Mouse (Mus musculus) intestine, embryonic 15.5 days (tissue): ENCODE measurements at regions not wholly inside any gene's neighbourhood (a gene's known extent, or its start where the extent isn't known, plus 50 kb on each side); places are given as distances from the start of the nearest gene placed in this dataset.
A peak's percentile ranks its signal among the peaks of the same experiment; 100 is the strongest.

Experiments
- ATAC-seq: fragments of 200-750 bp; cut with Nextera tagmentation; 2 replicates; pipeline ENCODE4 v1.8.0; 2017; ENCODE audit warnings: moderate TSS enrichment, moderate library complexity
- H3K27ac ChIP-seq: fragments of 300-500 bp; sonication (generic); 2 replicates; pipeline ENCODE4 v1.5.1; 2015; ENCODE audit warnings: mild to moderate bottlenecking, inconsistent platforms
- H3K27me3 ChIP-seq: fragments of 300-500 bp; sonication (generic); replicated peaks from 2 replicates; pipeline ENCODE4 v1.6.1; 2015; ENCODE audit warnings: inconsistent platforms
- H3K36me3 ChIP-seq: fragments of 300-500 bp; sonication (generic); 2 replicates; pipeline ENCODE4 v1.6.1; 2015; ENCODE audit warnings: inconsistent platforms
- H3K4me1 ChIP-seq: fragments of 300-500 bp; sonication (generic); replicated peaks from 2 replicates; pipeline ENCODE4 v1.6.1; 2015; ENCODE audit warnings: inconsistent platforms
- H3K4me2 ChIP-seq: fragments of 300-500 bp; sonication (generic); replicated peaks from 2 replicates; pipeline ENCODE4 v1.6.1; 2015; ENCODE audit warnings: mild to moderate bottlenecking, inconsistent platforms
- H3K4me3 ChIP-seq: fragments of 300-500 bp; sonication (generic); replicated peaks from 2 replicates; pipeline ENCODE4 v1.5.1; 2015; ENCODE audit warnings: inconsistent platforms
- H3K9ac ChIP-seq: fragments of 300-500 bp; sonication (generic); 2 replicates; pipeline ENCODE4 v1.6.1; 2015; ENCODE audit warnings: inconsistent platforms
- H3K9me3 ChIP-seq: fragments of 300-500 bp; sonication (generic); 2 replicates; pipeline ENCODE4 v1.6.1; 2016; ENCODE audit warnings: inconsistent platforms
- WGBS: fragments of 180-500 bp; shearing (Covaris S2); methylation state at CpG from one replicate; pipeline ENCODE4 v1.1.7; 2015; 5-methylcytosine and 5-hydroxymethylcytosine counted together

DNA sequence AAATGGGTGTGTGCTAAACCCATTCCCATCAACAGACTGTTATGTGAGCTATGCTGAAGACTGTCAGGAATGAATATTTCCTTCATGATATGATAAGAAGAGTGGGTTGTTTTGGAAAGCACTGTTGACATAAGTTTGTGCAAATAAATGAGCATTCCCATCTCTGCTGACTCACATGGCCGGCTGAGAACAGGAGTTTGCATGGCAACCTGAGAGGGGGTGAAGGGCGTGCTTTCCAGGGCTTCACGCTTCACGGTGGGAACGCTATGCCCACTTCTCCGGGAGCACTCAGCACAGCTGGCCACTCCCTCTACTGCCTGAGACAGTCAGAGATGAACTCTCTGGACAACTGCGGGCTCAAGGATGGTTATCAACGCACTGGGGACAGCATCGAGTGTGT is 348.9 kb upstream of the Slc24a5 start:
- Histone ChIP-seq H3K9ac (no peak overlapping the region), H3K27ac (no peak overlapping the region), H3K4me2 (no peak overlapping the region), H3K9me3 (no peaks in the 10 kb centered on the region), H3K4me3 (no peak overlapping the region), H3K36me3 (no peaks in the 10 kb centered on the region), H3K27me3 (no peaks in the 10 kb centered on the region), H3K4me1 (0 out of 2 replicates have a peak, but pooled peaks cover 4% of the 10 kb centered on the region)
- ATAC-seq: no peak
- 62% methylated on average over 9 of the region's 9 CpGs for WGBS

DNA sequence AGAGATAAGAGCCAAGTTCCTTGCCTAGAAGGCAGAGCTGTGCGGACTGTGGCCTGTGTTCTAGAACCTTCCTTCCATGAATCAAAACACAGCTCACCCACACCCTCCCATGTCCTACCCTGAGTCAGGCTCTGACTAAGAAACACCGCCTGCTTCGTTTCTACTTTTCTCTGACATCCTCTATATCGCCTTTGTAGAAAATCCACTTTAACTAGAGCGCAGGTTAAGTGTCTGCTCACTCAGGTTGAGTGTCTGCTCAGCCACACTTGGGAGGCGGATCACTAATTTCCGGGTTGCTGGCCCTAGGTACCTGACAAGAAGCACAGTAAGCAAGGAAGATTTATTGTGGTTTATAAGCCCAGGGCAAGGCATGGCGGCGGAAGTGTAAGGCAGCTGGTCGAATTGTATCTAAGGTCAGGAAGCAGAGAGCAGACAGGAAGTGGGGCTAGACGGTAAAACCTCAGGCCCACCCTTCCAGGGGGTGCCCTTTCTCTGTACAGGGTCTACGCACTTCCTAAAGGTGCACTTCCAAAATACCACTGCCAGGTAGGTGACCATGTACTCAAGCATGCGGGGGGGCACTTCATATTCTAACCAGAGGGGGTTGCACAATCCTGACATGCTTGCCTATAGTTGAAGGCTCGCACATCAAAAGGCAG is 348.0 kb upstream of the Slc24a5 start:
- peak; percentile 63 for ATAC-seq
- Histone ChIP-seq H3K9me3 (no peaks in the 10 kb centered on the region), H3K27ac (no peak overlapping the region), H3K27me3 (no peaks in the 10 kb centered on the region), H3K36me3 (no peaks in the 10 kb centered on the region), H3K4me3 (no peak overlapping the region), H3K4me1 (0 out of 2 replicates have a peak, but pooled peaks cover 4% of the 10 kb centered on the region), H3K4me2 (no peak overlapping the region), H3K9ac (no peak overlapping the region)
- WGBS: 45% methylated on average over 14 of the region's 14 CpGs

DNA sequence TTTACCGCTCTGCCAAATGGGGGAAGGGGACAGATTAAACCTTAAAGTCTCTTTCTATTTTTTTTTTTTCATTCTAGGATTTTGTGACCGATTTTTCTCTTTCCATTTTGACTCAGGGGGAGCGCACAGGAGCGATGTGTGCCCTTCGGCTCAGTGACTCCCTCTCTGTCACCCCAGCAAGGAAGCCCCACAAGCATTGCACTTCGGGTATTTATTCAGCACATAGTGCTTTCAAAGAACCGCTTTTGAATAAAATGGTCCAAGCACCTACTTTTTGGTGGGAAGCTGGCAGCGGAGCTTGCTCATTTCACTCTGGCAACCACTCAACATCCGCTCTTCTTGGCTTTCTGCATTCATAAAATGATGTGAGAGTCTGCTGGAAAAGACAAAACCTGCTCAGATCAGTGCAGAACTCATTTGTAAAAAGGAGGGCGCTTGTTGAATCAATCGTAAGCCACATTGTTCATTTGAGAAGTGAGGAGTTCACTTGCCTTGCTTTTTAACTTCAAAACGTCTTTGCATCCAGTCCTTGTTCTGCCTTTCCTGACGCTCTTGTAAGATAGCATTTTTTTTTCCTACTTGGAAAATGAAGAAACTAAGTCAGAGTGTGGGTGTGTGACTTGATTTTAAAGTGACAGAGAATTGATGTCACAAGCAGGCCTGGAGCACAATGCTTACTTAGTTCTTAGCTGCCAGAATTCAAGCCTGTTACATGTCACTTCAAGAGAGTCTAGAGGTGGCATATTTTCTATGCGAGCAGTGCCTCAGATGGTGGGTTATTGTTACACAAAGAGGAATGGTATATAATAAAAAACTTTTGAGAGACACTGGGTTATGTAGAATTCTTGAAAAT is 347.1 kb upstream of the Slc24a5 start:
- H3K27me3 ChIP-seq: no peaks in the 10 kb centered on the region
- 72% methylated on average over 14 of the region's 14 CpGs for WGBS
- ATAC-seq: no peak

DNA sequence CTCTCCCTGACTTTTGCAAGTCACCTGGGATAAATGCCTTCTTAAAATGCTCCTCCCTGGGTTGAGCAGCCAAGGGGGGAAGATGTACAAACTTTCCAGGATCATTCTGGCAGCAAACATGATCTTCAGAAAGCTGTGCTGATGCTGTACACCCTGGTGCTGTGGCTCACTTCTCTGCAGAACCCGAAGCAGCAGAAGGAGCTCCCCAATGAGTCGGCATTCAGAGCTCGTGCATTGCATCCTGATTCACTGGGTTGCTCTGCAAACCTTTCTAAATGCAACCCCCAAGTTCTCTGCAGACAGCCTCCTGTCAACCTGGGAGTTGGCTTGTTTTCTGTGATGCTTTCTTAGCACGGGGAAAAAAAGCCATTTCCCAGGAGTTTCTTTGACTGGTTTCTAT is 343.8 kb upstream of the Slc24a5 start:
- H3K27me3 ChIP-seq: no peaks in the 10 kb centered on the region
- H3K36me3 ChIP-seq: no peaks in the 10 kb centered on the region
- H3K9ac ChIP-seq: no peak overlapping the region
- no peak overlapping the region for H3K4me2 ChIP-seq
- WGBS: 52% methylated on average over 4 of the region's 4 CpGs
- H3K27ac ChIP-seq: no peak overlapping the region
- no peak overlapping the region for H3K4me3 ChIP-seq
- H3K9me3 ChIP-seq: no peaks in the 10 kb centered on the region
- no peak for ATAC-seq
- 0 out of 2 replicates have a peak, but pooled peaks cover 2% of the 10 kb centered on the region for H3K4me1 ChIP-seq

More for the DNA sequence above, 347.1 kb upstream of the Slc24a5 start:
- Histone ChIP-seq H3K4me1 (0 out of 2 replicates have a peak, but pooled peaks cover 4% of the 10 kb centered on the region), H3K27ac (no peak overlapping the region), H3K9me3 (no peaks in the 10 kb centered on the region), H3K36me3 (no peaks in the 10 kb centered on the region), H3K9ac (no peak overlapping the region), H3K4me3 (no peak overlapping the region), H3K4me2 (no peak overlapping the region)

DNA sequence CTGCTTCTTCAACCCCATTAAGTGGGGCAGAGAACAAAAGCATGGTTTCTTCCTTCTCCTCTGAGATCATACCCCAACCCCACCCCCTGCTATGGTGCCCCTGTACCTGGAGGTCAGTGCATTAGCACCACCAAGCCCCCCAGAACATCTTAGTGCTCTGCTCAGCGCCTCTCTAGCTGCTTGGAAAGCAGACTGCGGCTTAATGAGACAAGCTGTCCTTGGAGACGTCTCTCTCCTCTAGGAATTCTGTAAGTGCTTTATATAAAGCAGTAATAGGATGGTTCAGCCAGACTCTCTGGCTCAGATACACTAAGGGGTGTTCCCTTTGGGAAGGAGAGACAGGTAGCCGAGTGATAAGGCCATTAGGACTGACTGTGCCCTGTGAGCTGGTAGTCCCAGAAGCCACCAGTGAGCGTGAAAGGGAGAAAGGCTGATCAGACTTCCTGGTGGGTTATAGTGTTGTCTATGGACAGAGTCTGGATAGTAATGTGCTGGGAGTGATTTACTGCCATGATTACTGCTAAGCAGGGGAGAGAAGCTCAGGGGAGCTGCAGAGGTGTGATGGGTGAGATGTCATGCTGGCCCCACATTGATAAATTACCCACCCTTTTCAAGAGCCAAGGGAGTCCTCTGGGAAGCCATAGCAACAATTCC is 343.0 kb upstream of the Slc24a5 start:
- 46% methylated on average over 5 of the region's 5 CpGs for WGBS
- ATAC-seq: no peak
- Histone ChIP-seq H3K9ac (no peak overlapping the region), H3K4me2 (no peak overlapping the region), H3K27ac (no peak overlapping the region), H3K36me3 (no peaks in the 10 kb centered on the region), H3K4me3 (no peak overlapping the region), H3K4me1 (no peaks in the 10 kb centered on the region), H3K27me3 (no peaks in the 10 kb centered on the region), H3K9me3 (no peaks in the 10 kb centered on the region)

DNA sequence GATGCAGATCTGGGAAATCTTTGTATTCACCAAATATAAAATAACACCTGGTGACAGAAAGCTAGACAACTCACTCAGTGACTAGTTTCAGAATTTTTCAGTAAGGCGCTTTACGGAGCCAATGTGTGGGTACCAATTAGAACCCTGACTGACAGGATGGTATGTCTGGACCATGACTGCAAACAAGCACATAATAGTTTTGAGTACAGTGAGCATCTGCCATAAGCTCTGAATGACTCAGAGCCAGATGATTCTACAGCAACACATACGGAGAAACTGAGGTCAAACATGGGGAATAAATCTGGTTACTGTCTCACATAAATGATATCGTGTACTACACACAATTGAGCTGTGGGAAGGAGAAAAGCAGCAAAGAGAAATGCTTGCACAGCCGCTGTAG is 339.9 kb upstream of the Slc24a5 start:
- no peaks in the 10 kb centered on the region for H3K9me3 ChIP-seq
- 81% methylated on average over 5 of the region's 5 CpGs for WGBS
- ATAC-seq: no peak
- no peak overlapping the region for H3K27ac ChIP-seq
- H3K36me3 ChIP-seq: no peaks in the 10 kb centered on the region
- H3K4me1 ChIP-seq: no peaks in the 10 kb centered on the region
- H3K27me3 ChIP-seq: no peaks in the 10 kb centered on the region
- H3K9ac ChIP-seq: no peak overlapping the region
- H3K4me2 ChIP-seq: no peak overlapping the region
- no peak overlapping the region for H3K4me3 ChIP-seq

DNA sequence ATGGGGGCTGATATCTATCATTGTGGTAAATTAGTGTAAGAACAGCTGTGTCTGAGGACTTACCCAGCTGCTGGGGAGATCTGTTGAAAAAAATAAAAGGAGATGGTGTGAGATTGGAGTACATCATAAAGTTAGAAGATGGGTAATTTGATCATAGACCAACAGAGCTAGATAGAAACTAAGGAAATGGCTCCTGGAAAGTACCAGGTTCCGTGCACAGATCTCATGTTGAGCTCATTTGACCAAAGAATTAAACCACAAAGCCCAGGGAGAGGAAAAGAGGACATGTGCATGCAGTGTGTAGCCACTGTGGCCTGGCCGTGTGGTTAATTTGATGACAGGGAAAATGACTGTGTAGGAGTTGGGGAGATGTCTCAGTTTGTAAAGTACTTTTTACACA is 335.3 kb upstream of the Slc24a5 start:
- H3K9ac ChIP-seq: no peak overlapping the region
- no peak for ATAC-seq
- no peaks in the 10 kb centered on the region for H3K36me3 ChIP-seq
- no peak overlapping the region for H3K27ac ChIP-seq
- no peak overlapping the region for H3K4me3 ChIP-seq
- H3K4me1 ChIP-seq: no peaks in the 10 kb centered on the region
- no peaks in the 10 kb centered on the region for H3K9me3 ChIP-seq
- H3K4me2 ChIP-seq: no peak overlapping the region
- 85% methylated on average over 2 of the region's 2 CpGs for WGBS
- no peaks in the 10 kb centered on the region for H3K27me3 ChIP-seq

DNA sequence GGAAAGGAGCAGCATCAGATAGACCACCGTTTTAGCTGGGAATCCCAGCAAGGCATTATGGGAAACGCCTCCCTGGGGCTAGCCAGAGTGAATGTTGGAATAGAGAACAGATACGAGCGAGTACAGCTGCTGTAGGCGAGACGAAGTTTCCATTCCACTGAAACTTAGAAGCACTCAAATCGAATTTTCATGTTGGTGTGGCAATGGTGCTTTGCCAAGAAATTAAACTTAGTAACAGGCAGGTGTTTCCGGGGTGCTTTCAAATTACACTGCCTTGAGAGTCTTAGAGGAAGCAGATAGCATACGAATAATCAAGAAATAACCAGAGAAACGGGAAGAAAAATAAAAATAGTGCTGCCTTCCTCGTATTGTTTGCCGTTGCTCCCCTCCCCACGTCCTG is 327.1 kb upstream of the Slc24a5 start:
- Histone ChIP-seq H3K36me3 (no peaks in the 10 kb centered on the region), H3K4me2 (no peak overlapping the region), H3K9ac (no peak overlapping the region), H3K27me3 (no peaks in the 10 kb centered on the region), H3K27ac (no peak overlapping the region), H3K4me3 (no peak overlapping the region), H3K4me1 (no peaks in the 10 kb centered on the region), H3K9me3 (no peaks in the 10 kb centered on the region)
- no peak for ATAC-seq
- 66% methylated on average over 13 of the region's 13 CpGs for WGBS

DNA sequence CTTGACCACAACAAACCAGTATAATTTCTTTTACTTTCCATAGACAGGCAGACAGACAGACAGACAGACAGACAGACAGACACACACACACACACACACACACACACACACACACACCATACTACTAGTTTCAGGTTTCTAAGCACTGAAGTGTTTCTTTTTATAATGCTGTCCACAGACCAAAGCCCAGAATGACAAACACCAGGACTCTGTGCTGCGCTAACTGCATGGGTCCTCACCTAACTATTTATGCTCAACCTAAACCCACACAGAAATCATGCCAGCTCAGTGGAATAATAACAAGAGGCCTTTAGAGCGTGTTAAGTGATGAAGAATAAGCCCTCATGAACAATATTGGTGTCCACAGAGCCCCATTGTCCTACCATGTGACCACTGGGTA is 325.0 kb upstream of the Slc24a5 start:
- H3K4me3 ChIP-seq: no peak overlapping the region
- H3K9ac ChIP-seq: no peak overlapping the region
- H3K27ac ChIP-seq: no peak overlapping the region
- H3K4me1 ChIP-seq: no peaks in the 10 kb centered on the region
- H3K9me3 ChIP-seq: no peaks in the 10 kb centered on the region
- no peak for ATAC-seq
- WGBS: 72% methylated on average over 2 of the region's 2 CpGs
- H3K4me2 ChIP-seq: no peak overlapping the region
- no peaks in the 10 kb centered on the region for H3K36me3 ChIP-seq
- no peaks in the 10 kb centered on the region for H3K27me3 ChIP-seq

DNA sequence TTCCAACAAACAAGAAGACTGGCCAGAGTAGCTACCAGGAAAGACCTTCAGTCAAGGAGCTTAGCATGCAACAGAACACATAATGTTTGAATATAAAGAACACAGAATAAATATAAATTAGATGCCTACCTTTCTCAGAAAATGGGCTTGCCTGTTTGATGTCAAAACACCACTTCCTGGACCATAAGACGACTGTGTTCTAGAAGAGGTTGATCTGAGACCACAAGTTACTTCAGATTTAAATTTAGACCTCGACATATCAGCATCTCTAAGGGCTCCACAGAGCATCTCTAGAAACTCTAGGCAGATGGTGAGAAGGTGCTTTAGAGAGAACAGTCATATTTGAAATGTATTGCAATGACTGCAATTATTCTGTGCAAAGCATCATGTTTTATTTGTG is 322.9 kb upstream of the Slc24a5 start:
- 80% methylated on average over 2 of the region's 2 CpGs for WGBS

DNA sequence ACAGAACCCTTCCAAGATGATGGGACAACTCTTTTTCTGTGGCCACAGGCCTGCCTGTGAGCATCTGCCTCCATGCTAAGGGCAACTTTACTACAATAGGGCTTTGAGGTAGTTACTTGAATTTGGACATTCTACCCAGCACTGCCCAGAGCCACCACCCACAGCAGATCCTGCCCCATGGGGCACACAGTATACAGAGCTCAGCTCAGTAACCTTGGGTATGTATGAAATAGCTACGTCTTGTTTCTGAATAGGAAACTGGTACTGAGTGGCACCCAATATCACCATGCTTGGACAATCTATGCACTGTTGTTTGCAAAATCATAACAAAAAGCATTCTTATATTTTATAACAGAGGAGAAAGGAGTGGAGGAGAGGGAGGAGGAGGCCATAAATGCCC is 320.8 kb upstream of the Slc24a5 start:
- ATAC-seq: no peak
- no peaks in the 10 kb centered on the region for H3K4me1 ChIP-seq
- no peak overlapping the region for H3K4me3 ChIP-seq
- 88% methylated on average over 1 of the region's 1 CpGs for WGBS
- no peaks in the 10 kb centered on the region for H3K36me3 ChIP-seq
- no peaks in the 10 kb centered on the region for H3K9me3 ChIP-seq
- no peak overlapping the region for H3K27ac ChIP-seq
- H3K27me3 ChIP-seq: no peaks in the 10 kb centered on the region
- no peak overlapping the region for H3K9ac ChIP-seq
- no peak overlapping the region for H3K4me2 ChIP-seq

More for the DNA sequence above, 322.9 kb upstream of the Slc24a5 start:
- Histone ChIP-seq H3K36me3 (no peaks in the 10 kb centered on the region), H3K9me3 (no peaks in the 10 kb centered on the region), H3K27ac (no peak overlapping the region), H3K4me1 (no peaks in the 10 kb centered on the region), H3K4me2 (no peak overlapping the region), H3K4me3 (no peak overlapping the region), H3K27me3 (no peaks in the 10 kb centered on the region), H3K9ac (no peak overlapping the region)
- ATAC-seq: no peak

DNA sequence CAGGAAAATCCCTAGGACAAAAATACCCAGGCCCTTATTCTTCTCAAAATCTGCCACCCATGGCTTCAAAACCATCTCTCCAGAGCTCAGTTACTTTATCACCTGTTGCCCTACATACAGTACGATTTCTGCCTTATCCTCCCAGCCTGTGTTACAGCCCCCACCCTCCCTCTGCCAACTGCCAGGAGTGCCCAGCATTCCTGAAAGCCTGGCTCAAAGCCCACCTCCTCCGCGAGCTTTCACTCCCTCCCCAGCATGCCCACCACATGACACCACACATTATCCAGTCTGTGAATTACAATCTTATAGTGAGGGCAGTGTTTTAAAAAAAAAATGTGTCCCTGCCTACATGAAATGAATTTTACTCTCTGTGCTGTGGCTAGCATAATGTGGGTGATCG is 320.3 kb upstream of the Slc24a5 start:
- Histone ChIP-seq H3K27ac (no peak overlapping the region), H3K4me1 (no peaks in the 10 kb centered on the region), H3K27me3 (no peaks in the 10 kb centered on the region), H3K9me3 (no peaks in the 10 kb centered on the region), H3K9ac (no peak overlapping the region), H3K4me2 (no peak overlapping the region), H3K36me3 (no peaks in the 10 kb centered on the region), H3K4me3 (no peak overlapping the region)
- no peak for ATAC-seq
- 74% methylated on average over 4 of the region's 4 CpGs for WGBS
